Mouse (Mus musculus) neural tube, embryonic 12.5 days (tissue): ENCODE measurements around the gene Uhmk1. TPM values are rescaled to one million over a fixed set of nuclear protein-coding genes. Genes with fewer than 3 reads are reported as not detected.
A peak's percentile ranks its signal among the peaks of the same experiment; 100 is the strongest.

Experiments used
- ATAC-seq: fragments of 200-750 bp; cut with Nextera tagmentation; 2 replicates; pipeline ENCODE4 v1.8.0; 2017; ENCODE audit warnings: low read depth, mild to moderate bottlenecking, moderate TSS enrichment, moderate library complexity; ENCODE audit not compliant: low FRiP score
- H3K27ac ChIP-seq: fragments of 300-500 bp; sonication (generic); 2 replicates; pipeline ENCODE4 v1.5.1; 2016
- H3K27me3 ChIP-seq: fragments of 300-500 bp; sonication (generic); replicated peaks from 2 replicates; pipeline ENCODE4 v1.6.1; 2016; ENCODE audit warnings: mild to moderate bottlenecking
- H3K36me3 ChIP-seq: fragments of 300-500 bp; sonication (generic); 2 replicates; pipeline ENCODE4 v1.6.1; 2016; ENCODE audit warnings: mild to moderate bottlenecking
- H3K4me1 ChIP-seq: fragments of 300-500 bp; sonication (generic); 2 replicates; pipeline ENCODE4 v1.6.1; 2016
- H3K4me2 ChIP-seq: fragments of 300-500 bp; sonication (generic); replicated peaks from 2 replicates; pipeline ENCODE4 v1.6.1; 2016; ENCODE audit warnings: mild to moderate bottlenecking
- H3K4me3 ChIP-seq: fragments of 300-500 bp; sonication (generic); 2 replicates; pipeline ENCODE4 v1.5.1; 2016
- H3K9ac ChIP-seq: fragments of 300-500 bp; sonication (generic); 2 replicates; pipeline ENCODE4 v1.6.1; 2016; ENCODE audit warnings: mild to moderate bottlenecking
- H3K9me3 ChIP-seq: fragments of 300-500 bp; sonication (generic); 2 replicates; pipeline ENCODE4 v1.6.1; 2016; ENCODE audit warnings: mild to moderate bottlenecking
- WGBS: fragments of 180-500 bp; shearing (Covaris S2); methylation state at CpG from one replicate; pipeline ENCODE4 v1.1.7; 2016; 5-methylcytosine and 5-hydroxymethylcytosine counted together
- polyA plus RNA-seq: library from polyadenylated mRNA; unstranded; fragments of >200 nt; fragmentation: Nextera tagmentation; extraction: Ambion mirVana; gene quantifications from 2 replicates; pipeline ENCODE4 v1.2.1, GENCODE M21; 2016

Uhmk1 gene
- polyA plus RNA-seq, 1 experiment from 2014 or later, result 15.0 TPM

GRCm38 (mm10) chr1:170206395-170206794 is 8.8 kb downstream of the Uhmk1 start:
- ATAC-seq, result no peak
- 92% methylated on average over 6 of the region's 6 CpGs for WGBS
- Histone ChIP-seq H3K27me3 (no peaks in the 10 kb centered on the region), H3K9ac (no peak overlapping the region), H3K4me2 (no peak overlapping the region), H3K4me1 (no peaks in the 10 kb centered on the region), H3K27ac (no peak overlapping the region), H3K4me3 (no peak overlapping the region), H3K36me3 (peaks cover 59% of the 10 kb centered on the region), H3K9me3 (no peaks in the 10 kb centered on the region)

DNA sequence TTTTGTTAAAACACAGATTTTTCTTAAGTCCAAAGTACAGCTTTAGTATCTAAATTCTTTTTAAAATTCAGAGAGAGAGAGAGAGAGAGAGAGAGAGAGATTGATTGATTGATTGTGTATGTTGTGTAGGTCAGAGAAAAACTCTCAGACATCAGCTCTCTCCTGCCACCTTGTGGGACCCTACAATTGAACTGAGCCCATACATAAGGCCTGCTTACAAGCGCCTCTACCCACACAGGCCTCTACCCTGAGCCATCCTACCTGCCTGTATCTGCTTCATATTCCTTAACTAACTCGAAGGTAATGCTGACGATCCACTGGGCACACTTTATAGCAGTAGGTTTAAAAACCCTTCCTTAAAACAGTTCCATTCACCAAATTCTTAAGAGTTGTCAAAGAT is 14.8 kb downstream of the Uhmk1 start:
- Histone ChIP-seq H3K9me3 (no peaks in the 10 kb centered on the region), H3K4me1 (no peaks in the 10 kb centered on the region), H3K27me3 (no peaks in the 10 kb centered on the region), H3K9ac (no peak overlapping the region), H3K4me3 (no peak overlapping the region), H3K36me3 (peaks cover 67% of the 10 kb centered on the region), H3K27ac (no peak overlapping the region), H3K4me2 (no peak overlapping the region)
- ATAC-seq, result no peak
- 81% methylated on average over 3 of the region's 3 CpGs for WGBS

DNA sequence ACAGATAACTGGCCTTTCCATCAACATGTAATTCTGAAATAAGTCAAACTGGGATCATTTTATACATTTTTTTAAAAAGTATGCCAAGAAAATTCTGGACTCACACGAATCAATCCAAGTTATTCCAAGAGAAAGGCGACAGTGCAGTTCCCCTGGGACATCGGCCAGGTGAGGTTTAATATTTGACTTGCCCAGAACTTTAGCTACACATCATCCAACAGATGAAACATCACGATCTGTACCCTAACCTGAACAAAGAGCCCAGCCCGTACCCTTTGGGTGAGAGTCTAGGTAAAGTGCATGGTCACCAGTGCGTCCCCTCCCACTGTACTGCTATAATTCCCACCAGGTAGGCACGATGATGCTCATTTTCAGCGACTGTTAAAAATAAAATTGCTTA is 19.0 kb downstream of the Uhmk1 start:
- H3K9me3 ChIP-seq, result no peaks in the 10 kb centered on the region
- WGBS, result 95% methylated on average over 8 of the region's 8 CpGs
- no peaks in the 10 kb centered on the region for H3K27me3 ChIP-seq
- peaks cover 74% of the 10 kb centered on the region for H3K36me3 ChIP-seq
- no peak overlapping the region for H3K4me3 ChIP-seq
- no peak for ATAC-seq
- H3K4me2 ChIP-seq, result no peak overlapping the region
- H3K4me1 ChIP-seq, result no peaks in the 10 kb centered on the region
- H3K27ac ChIP-seq, result no peak overlapping the region
- no peak overlapping the region for H3K9ac ChIP-seq

- no peak overlapping the region for H3K4me2 ChIP-seq
- H3K27me3 ChIP-seq, result no peaks in the 10 kb centered on the region
- H3K9ac ChIP-seq, result no peak overlapping the region
- peaks cover 40% of the 10 kb centered on the region for H3K36me3 ChIP-seq
- 93% methylated on average over 1 of the region's 1 CpGs for WGBS
- no peak overlapping the region for H3K4me3 ChIP-seq
- H3K4me1 ChIP-seq, result no peaks in the 10 kb centered on the region
- ATAC-seq, result no peak
- H3K9me3 ChIP-seq, result no peaks in the 10 kb centered on the region
- H3K27ac ChIP-seq, result no peak overlapping the region
Observed at GRCm38 (mm10) chr1:170191925-170192324, 23.3 kb downstream of the Uhmk1 start.

DNA sequence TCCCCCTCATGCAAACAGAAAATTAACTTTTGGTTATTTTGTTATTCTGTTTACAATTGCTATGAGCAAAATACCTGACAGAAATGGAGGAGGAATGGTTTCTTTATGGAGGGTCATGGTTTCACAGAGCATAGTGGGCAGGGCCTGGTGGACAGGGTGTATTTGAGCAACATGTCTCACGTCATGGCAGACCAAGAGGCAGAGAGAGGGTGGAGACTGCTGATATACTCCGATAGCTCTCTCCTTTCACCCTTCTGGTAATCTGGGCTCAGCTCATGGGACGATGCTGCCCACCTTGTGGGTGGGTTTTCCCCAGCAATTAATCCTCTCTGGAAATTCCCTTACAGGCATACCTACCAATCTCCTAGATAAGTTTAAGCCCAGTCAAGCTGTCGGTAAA is 25.0 kb downstream of the Uhmk1 start:
- Histone ChIP-seq H3K4me3 (no peak overlapping the region), H3K9ac (no peak overlapping the region), H3K4me1 (no peaks in the 10 kb centered on the region), H3K9me3 (no peaks in the 10 kb centered on the region), H3K27me3 (no peaks in the 10 kb centered on the region), H3K36me3 (peaks cover 25% of the 10 kb centered on the region), H3K27ac (no peak overlapping the region), H3K4me2 (no peak overlapping the region)
- ATAC-seq, result no peak
- 92% methylated on average over 4 of the region's 4 CpGs for WGBS

DNA sequence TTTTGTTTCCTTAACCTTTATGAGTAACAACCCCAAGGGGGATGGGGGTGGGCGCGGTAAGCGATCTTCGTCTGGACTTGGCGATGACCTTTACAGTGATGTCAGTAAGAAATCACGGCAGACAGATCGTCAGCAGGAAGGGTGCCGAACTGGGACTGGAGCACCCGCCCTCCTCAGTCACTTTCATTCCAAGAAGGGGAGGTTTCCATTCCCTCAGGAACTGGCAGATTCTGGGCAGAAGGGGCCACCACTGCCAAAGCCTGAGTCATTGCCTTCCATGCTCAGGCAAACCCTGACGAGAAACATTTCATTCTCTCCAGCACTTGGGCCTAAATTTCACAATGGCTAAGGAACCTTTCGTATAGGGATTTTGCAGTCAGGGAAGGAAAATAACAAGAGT is 26.6 kb downstream of the Uhmk1 start:
- Histone ChIP-seq H3K27me3 (no peaks in the 10 kb centered on the region), H3K4me2 (no peak overlapping the region), H3K27ac (no peak overlapping the region), H3K4me1 (no peaks in the 10 kb centered on the region), H3K9me3 (no peaks in the 10 kb centered on the region), H3K9ac (no peak overlapping the region), H3K4me3 (no peak overlapping the region), H3K36me3 (peaks cover 11% of the 10 kb centered on the region)
- ATAC-seq, result no peak
- 82% methylated on average over 11 of the region's 11 CpGs for WGBS

DNA sequence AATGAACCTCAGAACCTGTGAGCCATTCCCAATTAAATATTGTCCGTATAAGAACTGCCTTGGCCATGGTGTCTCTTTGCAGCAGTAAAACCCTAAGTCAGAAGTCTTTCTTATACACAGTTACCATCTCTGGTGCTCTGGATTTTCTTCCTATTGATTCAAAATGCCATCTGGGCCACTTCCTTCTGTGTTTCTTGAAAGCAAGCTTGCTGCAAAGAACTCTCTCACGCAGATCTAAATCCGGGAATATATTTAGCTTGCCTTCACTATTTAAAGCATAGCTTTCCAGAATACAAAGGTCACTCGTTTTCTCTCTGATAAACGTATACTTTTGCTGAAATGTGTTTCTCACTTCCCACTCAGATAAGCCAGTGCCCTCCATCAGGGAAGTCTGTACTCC is 28.7 kb downstream of the Uhmk1 start:
- Histone ChIP-seq H3K4me1 (no peaks in the 10 kb centered on the region), H3K27me3 (no peaks in the 10 kb centered on the region), H3K36me3 (no peaks in the 10 kb centered on the region), H3K4me3 (no peak overlapping the region), H3K9me3 (no peaks in the 10 kb centered on the region), H3K27ac (no peak overlapping the region), H3K4me2 (no peak overlapping the region), H3K9ac (no peak overlapping the region)
- WGBS, result 87% methylated on average over 5 of the region's 5 CpGs
- no peak for ATAC-seq

GRCm38 (mm10) chr1:170185137-170185536 is 30.1 kb downstream of the Uhmk1 start:
- Histone ChIP-seq H3K4me2 (no peak overlapping the region), H3K9ac (no peak overlapping the region), H3K9me3 (no peaks in the 10 kb centered on the region), H3K27ac (no peak overlapping the region), H3K4me1 (no peaks in the 10 kb centered on the region), H3K36me3 (no peaks in the 10 kb centered on the region), H3K27me3 (no peaks in the 10 kb centered on the region), H3K4me3 (no peak overlapping the region)
- ATAC-seq, result no peak
- 94% methylated on average over 3 of the region's 3 CpGs for WGBS

GRCm38 (mm10) chr1:170182706-170183105 is 32.5 kb downstream of the Uhmk1 start:
- no peaks in the 10 kb centered on the region for H3K36me3 ChIP-seq
- no peak overlapping the region for H3K9ac ChIP-seq
- H3K9me3 ChIP-seq, result no peaks in the 10 kb centered on the region
- H3K27ac ChIP-seq, result no peak overlapping the region
- no peak for ATAC-seq
- no peaks in the 10 kb centered on the region for H3K4me1 ChIP-seq
- no peak overlapping the region for H3K4me3 ChIP-seq
- H3K4me2 ChIP-seq, result no peak overlapping the region
- no peaks in the 10 kb centered on the region for H3K27me3 ChIP-seq

DNA sequence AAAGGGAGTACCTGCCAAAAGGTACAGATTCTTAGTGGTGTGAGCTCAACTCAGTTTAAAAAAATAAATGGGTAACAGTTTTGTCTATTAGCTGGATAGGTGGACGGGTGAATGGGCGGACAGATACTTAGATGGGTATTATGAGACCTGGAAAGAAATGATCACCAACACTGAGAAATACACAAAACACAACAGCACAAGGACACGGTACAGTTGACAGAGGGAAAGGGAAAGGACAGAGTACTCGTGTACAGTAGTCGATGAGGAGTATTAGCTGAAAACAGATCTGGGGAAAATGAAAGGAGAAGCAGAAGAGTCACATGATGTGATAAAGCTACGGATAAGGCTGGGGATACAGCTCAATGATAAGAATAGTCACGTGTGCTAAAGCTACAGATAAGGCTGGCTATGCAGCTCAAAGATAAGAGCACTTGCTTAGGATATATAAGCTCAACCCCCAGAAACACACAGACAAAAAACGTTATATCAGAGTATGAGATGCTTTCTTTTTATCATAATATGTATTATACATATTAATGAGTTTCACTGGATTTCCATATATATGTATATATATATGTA is 38.4 kb downstream of the Uhmk1 start:
- Histone ChIP-seq H3K36me3 (no peaks in the 10 kb centered on the region), H3K4me2 (no peak overlapping the region), H3K4me1 (peaks cover 8% of the 10 kb centered on the region), H3K4me3 (no peak overlapping the region), H3K27me3 (no peaks in the 10 kb centered on the region), H3K27ac (no peak overlapping the region), H3K9me3 (no peaks in the 10 kb centered on the region), H3K9ac (no peak overlapping the region)
- no peak for ATAC-seq
- WGBS, result 89% methylated on average over 8 of the region's 8 CpGs

DNA sequence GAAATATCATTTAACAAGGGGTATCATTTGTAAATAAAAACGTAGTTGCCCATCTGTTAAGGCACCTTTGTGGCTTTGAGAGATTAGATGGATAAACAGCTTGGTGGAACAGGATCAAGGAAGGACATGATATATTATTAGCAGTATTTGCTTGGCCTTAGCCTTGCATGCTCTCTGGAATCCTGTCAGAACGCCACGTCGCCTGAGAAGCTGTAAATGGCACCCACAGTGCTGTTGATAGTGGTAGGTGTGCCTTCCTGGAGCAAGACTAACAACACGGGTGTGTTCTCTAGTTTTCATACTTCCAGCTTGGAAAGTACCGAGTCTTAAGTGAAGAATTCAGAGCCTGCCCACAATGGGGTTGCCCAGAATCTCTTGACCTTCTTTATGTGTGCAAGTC is 39.3 kb downstream of the Uhmk1 start:
- no peaks in the 10 kb centered on the region for H3K27me3 ChIP-seq
- no peak for ATAC-seq
- WGBS, result 60% methylated on average over 6 of the region's 6 CpGs
- H3K9me3 ChIP-seq, result no peaks in the 10 kb centered on the region
- no peaks in the 10 kb centered on the region for H3K36me3 ChIP-seq
- H3K4me2 ChIP-seq, result no peak overlapping the region; the same call in 1 of the 2 replicates
- no peak overlapping the region for H3K27ac ChIP-seq
- H3K4me3 ChIP-seq, result no peak overlapping the region
- peaks cover 8% of the 10 kb centered on the region for H3K4me1 ChIP-seq
- no peak overlapping the region for H3K9ac ChIP-seq

- under 1% methylated on average over 52 of the region's 52 CpGs for WGBS
- peak within 1 kb of the TSS; percentile 68; the same call in 1 of the 2 replicates for H3K27ac ChIP-seq
- peak; percentile 99 for ATAC-seq
- peak within 1 kb of the TSS; percentile 75 for H3K9ac ChIP-seq
- H3K36me3 ChIP-seq, result no peaks in the 10 kb centered on the region
- H3K4me3 ChIP-seq, result peak within 1 kb of the TSS; percentile 75
- H3K4me2 ChIP-seq, result peak within 1 kb of the TSS; percentile 78
- H3K4me1 ChIP-seq, result peaks cover 8% of the 10 kb centered on the region
- H3K27me3 ChIP-seq, result no peaks in the 10 kb centered on the region
- H3K9me3 ChIP-seq, result no peaks in the 10 kb centered on the region
Observed at GRCm38 (mm10) chr1:170174814-170175332, 40.3 kb downstream of the Uhmk1 start, which contains the start of gene Uap1. TSS of gene Uap1 (minus strand) at chr1:170174957.
